Mouse (Mus musculus): ENCODE measurements around the gene Cdk14. TPM values are rescaled to one million over a fixed set of nuclear protein-coding genes. Genes with fewer than 3 reads are reported as not detected.
A peak's percentile ranks its signal among the peaks of the same experiment; 100 is the strongest.

The Cdk14 gene
- polyA plus RNA-seq, 2 experiments = 0.68 to 1.4 TPM

DNA sequence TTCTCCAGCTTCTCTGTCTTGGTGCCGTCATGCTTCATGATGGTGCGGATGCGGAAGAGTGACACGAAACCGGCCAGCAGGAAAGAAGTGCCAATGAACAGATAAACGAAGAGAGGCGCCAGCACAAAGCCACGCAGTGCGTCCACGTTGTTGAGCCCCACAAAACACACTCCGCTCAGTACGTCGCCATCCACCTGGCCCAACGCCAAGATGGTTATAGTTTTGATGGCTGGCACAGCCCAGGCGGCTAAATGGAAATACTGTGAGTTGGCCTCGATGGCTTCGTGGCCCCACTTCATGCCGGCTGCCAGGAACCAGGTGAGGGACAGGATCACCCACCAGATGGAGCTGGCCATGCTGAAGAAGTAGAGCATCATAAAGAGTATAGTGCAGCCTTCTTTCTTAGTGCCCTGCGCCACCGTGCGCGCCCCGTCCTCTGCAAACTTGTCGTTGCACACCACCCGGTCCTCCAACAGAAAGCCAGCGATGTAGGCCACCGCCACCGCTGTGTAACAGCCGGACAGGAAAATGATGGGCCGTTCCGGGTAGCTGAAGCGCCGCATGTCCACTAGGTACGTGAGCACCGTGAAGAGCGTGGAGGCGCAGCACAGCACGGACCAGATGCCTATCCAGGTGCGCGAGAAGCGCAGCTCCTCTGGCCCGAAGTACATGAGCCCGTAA is 664.0 kb downstream of the Cdk14 start:
- Histone ChIP-seq H3K4me1 (replicated peaks; ENCODE audit: control insufficient read depth in 2 of 2, insufficient read depth in 2 of 2, low read length in 1 of 2) (no peaks in the 10 kb centered on the region), H3K4me3 (ENCODE audit: insufficient read depth in 1 of 2, low read depth in 2 of 2, low read length in 2 of 2) (peak overlapping the region; percentile 52 to 54), H3K9ac (replicated peaks) (no peak overlapping the region), H3K4me2 (ENCODE audit: low read depth) (peak overlapping the region; percentile 58), H3K36me3 (replicated peaks; ENCODE audit: control insufficient read depth, insufficient read depth, low read depth) (no peaks in the 10 kb centered on the region), H3K27me3 (ENCODE audit: control insufficient read depth, insufficient read depth, low read length) (peaks cover 47% of the 10 kb centered on the region), H3K9me3 (ENCODE audit: control insufficient read depth, low read length) (no peaks in the 10 kb centered on the region), H3K27ac (no peak overlapping the region)
- 7% methylated on average over 43 of the region's 43 CpGs for WGBS (ENCODE audit: insufficient replicate concordance)
- DNase-seq (ENCODE audit: low read depth in 3 of 3, low spot score in 3 of 3) (no peak), ATAC-seq (ENCODE audit: insufficient read depth) (no peak)
- no peak for TF ChIP-seq CTCF (IDR thresholded peaks at IDR 0.05; ENCODE audit: low read depth)
- no peak for TF ChIP-seq EP300 (IDR thresholded peaks at IDR 0.05; ENCODE audit: low read depth)

DNA sequence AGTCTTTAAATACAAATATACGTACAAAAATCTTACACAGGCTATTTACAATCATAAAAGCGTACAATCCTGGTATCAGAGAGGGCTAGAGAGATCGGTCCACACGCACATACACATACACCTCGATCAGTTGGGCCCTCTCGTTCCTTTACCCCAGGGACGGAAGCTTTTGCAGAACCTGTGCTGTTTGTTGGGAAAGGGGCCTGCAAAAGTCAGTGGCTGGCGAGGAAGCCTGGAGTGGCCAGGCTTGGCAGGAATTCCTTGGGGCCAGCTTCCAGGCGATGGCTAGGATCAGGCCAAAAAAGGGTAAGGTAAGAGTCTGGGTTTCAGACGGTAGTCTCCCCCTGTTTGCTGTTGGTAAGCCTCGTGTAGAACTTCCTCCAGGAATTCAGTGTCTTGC is 664.8 kb downstream of the Cdk14 start:
- Histone ChIP-seq H3K9ac (replicated peaks) (no peak overlapping the region), H3K36me3 (replicated peaks; ENCODE audit: control insufficient read depth, insufficient read depth, low read depth) (no peaks in the 10 kb centered on the region), H3K9me3 (ENCODE audit: control insufficient read depth, low read length) (no peaks in the 10 kb centered on the region), H3K4me1 (replicated peaks; ENCODE audit: control insufficient read depth in 2 of 2, insufficient read depth in 2 of 2, low read length in 1 of 2) (no peaks in the 10 kb centered on the region), H3K4me2 (ENCODE audit: low read depth) (no peak overlapping the region), H3K4me3 (ENCODE audit: insufficient read depth in 1 of 2, low read depth in 2 of 2, low read length in 2 of 2) (peak overlapping the region; percentile 14 to 54; a peak in 3 of 4 replicates), H3K27ac (no peak overlapping the region), H3K27me3 (ENCODE audit: control insufficient read depth, insufficient read depth, low read length) (peaks cover 47% of the 10 kb centered on the region)
- no peak for DNase-seq (ENCODE audit: low read depth in 3 of 3, low spot score in 3 of 3)
- 38% methylated on average over 11 of the region's 11 CpGs for WGBS (ENCODE audit: insufficient replicate concordance)
- no peak for TF ChIP-seq EP300 (IDR thresholded peaks at IDR 0.05; ENCODE audit: low read depth)
- no peak for TF ChIP-seq CTCF (IDR thresholded peaks at IDR 0.05; ENCODE audit: low read depth)
- ATAC-seq (ENCODE audit: insufficient read depth) = no peak

DNA sequence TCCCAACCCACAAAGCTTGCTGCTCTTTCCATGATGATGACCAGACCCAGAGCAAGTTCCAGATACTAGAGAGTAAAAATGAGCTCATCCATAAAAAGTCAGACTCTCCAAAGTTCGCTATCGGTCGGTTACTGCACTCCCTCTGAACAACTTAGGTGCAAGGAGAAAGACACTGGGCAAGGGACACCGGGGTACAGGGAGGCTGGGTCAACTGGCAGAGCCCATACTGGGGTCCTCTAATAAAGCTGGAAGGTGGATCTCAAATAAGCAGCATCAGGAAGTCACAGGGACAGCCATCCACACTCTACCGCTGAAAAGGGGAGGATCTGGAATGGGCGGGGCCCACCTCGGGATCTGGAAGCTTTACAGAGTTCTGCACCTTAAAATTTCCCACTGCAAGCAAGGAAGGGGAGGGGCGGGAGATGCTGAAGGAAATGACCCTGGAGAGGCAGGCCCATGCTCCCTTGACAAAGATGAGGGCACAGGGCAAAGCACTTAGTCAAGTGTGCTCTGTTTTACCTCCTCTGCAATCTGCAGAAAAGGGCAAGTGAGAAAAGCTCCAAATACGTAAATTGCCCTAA is 665.3 kb downstream of the Cdk14 start:
- no peak overlapping the region for H3K4me2 ChIP-seq (ENCODE audit: low read depth)
- 36% methylated on average over 9 of the region's 9 CpGs for WGBS (ENCODE audit: insufficient replicate concordance)
- no peaks in the 10 kb centered on the region for H3K36me3 ChIP-seq (replicated peaks; ENCODE audit: control insufficient read depth, insufficient read depth, low read depth)
- H3K4me1 ChIP-seq (replicated peaks; ENCODE audit: control insufficient read depth in 2 of 2, insufficient read depth in 2 of 2, low read length in 1 of 2) = no peaks in the 10 kb centered on the region
- H3K27me3 ChIP-seq (ENCODE audit: control insufficient read depth, insufficient read depth, low read length) = peaks cover 47% of the 10 kb centered on the region
- TF ChIP-seq EP300 (IDR thresholded peaks at IDR 0.05; ENCODE audit: low read depth) (no peak), CTCF (IDR thresholded peaks at IDR 0.05; ENCODE audit: low read depth) (no peak)
- no peak for ATAC-seq (ENCODE audit: insufficient read depth)
- H3K27ac ChIP-seq = no peak overlapping the region
- peak overlapping the region in 1 of 2 experiments; percentile 29; a peak in 1 of 4 replicates for H3K4me3 ChIP-seq (ENCODE audit: insufficient read depth in 1 of 2, low read depth in 2 of 2, low read length in 2 of 2)
- no peaks in the 10 kb centered on the region for H3K9me3 ChIP-seq (ENCODE audit: control insufficient read depth, low read length)
- DNase-seq (ENCODE audit: low read depth in 3 of 3, low spot score in 3 of 3) = no peak
- no peak overlapping the region for H3K9ac ChIP-seq (replicated peaks)

Small RNA genes within 50 kb of the gene (microRNA-seq; reads per million reads assigned to microRNA genes)
- gene Gm25037 (not detected), gene Gm44483 (not detected)

Other genes starting within 250 kb of the Cdk14 start
- gene 1700015F17Rik, start 58.8 kb upstream of the Cdk14 start, polyA plus RNA-seq (2012; rRNA removed) = not detected in 2 replicates
- not detected in 2 replicates for gene 1700015F17Rik, start 58.8 kb upstream of the Cdk14 start, polyA plus RNA-seq (2014; fragmentation: Nextera tagmentation; extraction: Ambion mirVana)
- gene Cldn12, start 94.6 kb upstream of the Cdk14 start, polyA plus RNA-seq (2012; rRNA removed) = 4.7 and 5.3 TPM in 2 replicates
- gene Cldn12, start 94.6 kb upstream of the Cdk14 start, polyA plus RNA-seq (2014; fragmentation: Nextera tagmentation; extraction: Ambion mirVana) = 5.9 and 6.8 TPM in 2 replicates
- gene Gtpbp10, start 139.2 kb upstream of the Cdk14 start, polyA plus RNA-seq (2012; rRNA removed) = 3.5 and 5.5 TPM in 2 replicates
- gene Gtpbp10, start 139.2 kb upstream of the Cdk14 start, polyA plus RNA-seq (2014; fragmentation: Nextera tagmentation; extraction: Ambion mirVana) = 9.6 and 9.7 TPM in 2 replicates
- 0.09 and 0.12 TPM in 2 replicates for gene Gm8773, start 153.5 kb upstream of the Cdk14 start, polyA plus RNA-seq (2012; rRNA removed)
- 0.18 and 0.28 TPM in 2 replicates for gene Gm8773, start 153.5 kb upstream of the Cdk14 start, polyA plus RNA-seq (2014; fragmentation: Nextera tagmentation; extraction: Ambion mirVana)
- 0.08 and 0.32 TPM in 2 replicates for gene Cfap69, start 243.9 kb upstream of the Cdk14 start, polyA plus RNA-seq (2012; rRNA removed)
- gene Cfap69, start 243.9 kb upstream of the Cdk14 start, polyA plus RNA-seq (2014; fragmentation: Nextera tagmentation; extraction: Ambion mirVana) = 0.10 and 0.13 TPM in 2 replicates